Mouse (Mus musculus) liver, embryonic 14.5 days (tissue): ENCODE measurements around the gene Prrg2.

Source experiments
- CTCF ChIP-seq: IDR thresholded peaks from 2 replicates; pipeline ENCODE4 v1.5.1; 2016; ENCODE audit warnings: antibody characterized with exemption, low read depth, control low read depth
- EP300 ChIP-seq: IDR thresholded peaks from 2 replicates; pipeline ENCODE4 v1.6.1; 2016; ENCODE audit warnings: antibody characterized with exemption, low read depth

DNA sequence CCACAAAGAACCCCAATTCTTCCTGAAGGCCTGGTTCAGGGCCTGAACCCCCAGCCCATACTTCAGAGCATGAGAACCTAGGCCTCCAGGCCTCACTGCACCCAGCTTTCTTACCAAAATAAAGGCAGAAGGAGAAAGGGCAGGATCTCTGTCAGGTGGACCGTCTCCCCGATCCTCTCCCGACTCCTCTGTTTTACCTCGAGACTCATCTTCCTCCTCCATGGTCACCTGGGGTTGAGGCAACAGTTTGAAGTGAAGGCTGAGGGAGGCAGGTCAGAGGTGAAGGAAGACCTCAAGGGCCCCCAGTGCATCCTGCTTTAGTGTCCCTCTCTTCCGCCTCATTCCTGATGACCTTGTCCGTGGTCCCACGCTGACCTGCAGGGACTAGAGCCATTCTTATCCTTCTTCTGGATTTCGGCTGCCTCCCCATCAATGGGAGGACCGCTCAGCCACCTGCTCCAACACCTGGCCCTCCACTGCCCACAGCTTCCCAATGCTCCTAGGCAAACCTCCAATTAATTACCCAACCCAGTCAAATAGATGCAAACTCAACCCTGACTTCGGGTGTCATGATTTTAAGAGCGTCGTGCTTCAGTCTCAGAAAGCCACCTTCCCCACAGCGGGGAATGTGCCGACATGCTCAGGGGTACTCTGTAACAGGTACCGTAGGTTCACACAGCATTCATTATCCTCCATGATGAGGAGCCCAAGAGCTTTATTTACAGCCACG lies 48.9 kb downstream of the Prrg2 start:
- no peak for TF ChIP-seq CTCF
- no peak for TF ChIP-seq EP300
